17 mouse cellular contexts compared by ENCODE assay signal in the genomic region with DNA sequence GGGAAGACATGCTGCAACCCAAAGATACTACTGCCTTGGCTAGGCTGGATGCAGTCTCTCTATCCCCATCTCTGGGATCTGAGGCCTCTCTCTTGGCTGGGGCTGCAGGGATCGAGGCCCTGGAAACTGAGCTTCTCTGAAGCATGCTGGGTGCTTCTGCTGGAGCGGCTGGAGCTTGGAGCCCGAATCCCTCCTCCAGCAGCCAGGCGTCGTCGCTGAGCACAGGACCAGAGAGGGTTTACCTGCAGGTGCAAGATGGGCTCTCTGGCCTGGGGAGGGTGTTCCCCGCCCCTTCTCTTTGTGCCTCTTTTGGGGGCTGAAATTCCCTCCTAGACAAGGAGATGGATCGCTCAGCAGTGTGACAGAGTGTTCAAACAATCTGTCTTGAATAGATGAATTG. TPM values are rescaled to one million over a fixed set of nuclear protein-coding genes. Genes with fewer than 3 reads are reported as not detected.
DNase-seq lines count a peak whose midpoint lies in the region; ATAC-seq and TF ChIP-seq lines count a peak whose summit lies in the region.
"Had no signal": no experiment of that assay in that cellular context is flagged by ENCODE, and none has a peak within 500 bp of the region (broad histone marks: within the 10 kb centered on the region; RNA-seq: fewer than 3 reads in every experiment).

No protein-coding gene starts in this region.

- peak overlapping the region; percentile 65 for H3K4me3 ChIP-seq in cortical plate, adult 2 months (ENCODE audit: insufficient read depth, low read length)
- H3K4me3 ChIP-seq in forebrain, embryonic 12.5 days (replicated peaks): peak overlapping the region; percentile 57
- peak overlapping the region; percentile 56 for H3K4me3 ChIP-seq in hindbrain, embryonic 15.5 days
- H3K4me3 ChIP-seq in neural tube, embryonic 14.5 days (ENCODE audit: low read depth, low read length): peak overlapping the region; percentile 46
- H3K4me3 ChIP-seq: erythroblast, embryonic 14.5 days; kidney, embryonic 15.5 days; limb, embryonic 12.5 days had no signal

- 0 out of 2 replicates have a peak, but pooled peaks cover 2% of the 10 kb centered on the region for H3K4me1 ChIP-seq in cortical plate, adult 2 months (ENCODE audit: control insufficient read depth, insufficient read depth, low read length)
- H3K4me1 ChIP-seq in forebrain, embryonic 12.5 days: peaks cover 91% of the 10 kb centered on the region
- H3K4me1 ChIP-seq in hindbrain, embryonic 15.5 days (replicated peaks): peaks cover 87% of the 10 kb centered on the region
- H3K4me1 ChIP-seq in neural tube, embryonic 14.5 days (ENCODE audit: control insufficient read depth, insufficient read depth, low read length): peaks cover 33% of the 10 kb centered on the region

- no peak for TF ChIP-seq POLR2A in cortical plate, adult 2 months (IDR thresholded peaks at IDR 0.05; ENCODE audit: extremely low read depth, insufficient read depth, low read length)

- no peak for ATAC-seq in forebrain, embryonic 12.5 days (ENCODE audit: low FRiP score)
- ATAC-seq in hindbrain, embryonic 15.5 days (ENCODE audit: low FRiP score, low read depth): no peak
- no peak for ATAC-seq in neural tube, embryonic 14.5 days (ENCODE audit: low read depth)

- DNase-seq in right cerebral cortex, postnatal 14 days: no peak
- no peak for DNase-seq in heart, adult 8-10 months (ENCODE audit: low spot score)
- no peak for DNase-seq in right cerebral cortex, adult 2 months (ENCODE audit: low spot score in 2 of 2)
- DNase-seq: adrenal gland, adult 8-10 months; gastrocnemius, postnatal 10 days; thymus, postnatal 36 days had no signal

- 4% methylated on average over 8 of the region's 8 CpGs for WGBS in forebrain, embryonic 12.5 days
- 5% methylated on average over 8 of the region's 8 CpGs for WGBS in hindbrain, embryonic 15.5 days
- under 1% methylated on average over 8 of the region's 8 CpGs for WGBS in neural tube, embryonic 14.5 days

- H3K27me3 ChIP-seq in forebrain, embryonic 12.5 days: peaks cover 100% of the 10 kb centered on the region
- peaks cover 40% of the 10 kb centered on the region for H3K27me3 ChIP-seq in hindbrain, embryonic 15.5 days
- H3K27me3 ChIP-seq in neural tube, embryonic 14.5 days (ENCODE audit: control insufficient read depth, insufficient read depth, low read length): peaks cover 27% of the 10 kb centered on the region

- no peaks in the 10 kb centered on the region for H3K9me3 ChIP-seq in forebrain, embryonic 12.5 days
- H3K9me3 ChIP-seq in hindbrain, embryonic 15.5 days: no peaks in the 10 kb centered on the region
- no peaks in the 10 kb centered on the region for H3K9me3 ChIP-seq in neural tube, embryonic 14.5 days (ENCODE audit: control insufficient read depth, low read length)
- H3K9me3 ChIP-seq: kidney, embryonic 15.5 days; limb, embryonic 12.5 days had no signal

- H3K27ac ChIP-seq in cortical plate, adult 2 months (ENCODE audit: insufficient read depth, low read length): no peak overlapping the region
- peak overlapping the region; percentile 63 for H3K27ac ChIP-seq in forebrain, embryonic 12.5 days
- peak overlapping the region; percentile 65 for H3K27ac ChIP-seq in hindbrain, embryonic 15.5 days (replicated peaks)
- H3K27ac ChIP-seq in neural tube, embryonic 14.5 days (ENCODE audit: low read depth, low read length): peak overlapping the region; percentile 49; the same call in 1 of the 2 replicates
- H3K27ac ChIP-seq: kidney, embryonic 15.5 days; limb, embryonic 12.5 days; macrophage had no signal

- H3K9ac ChIP-seq in forebrain, embryonic 12.5 days: peak overlapping the region; percentile 71; the same call in 1 of the 2 replicates
- H3K9ac ChIP-seq in hindbrain, embryonic 15.5 days: peak overlapping the region; percentile 71
- peak overlapping the region; percentile 18; the same call in 1 of the 2 replicates for H3K9ac ChIP-seq in neural tube, embryonic 14.5 days (replicated peaks; ENCODE audit: low read depth, low read length)
- H3K9ac ChIP-seq: kidney, embryonic 15.5 days; limb, embryonic 12.5 days had no signal

- TF ChIP-seq CTCF in cortical plate, adult 2 months (IDR thresholded peaks at IDR 0.05; ENCODE audit: extremely low read depth, insufficient read depth, low read length): no peak

- H3K4me2 ChIP-seq in forebrain, embryonic 12.5 days: peak overlapping the region; percentile 81
- peak overlapping the region; percentile 78 for H3K4me2 ChIP-seq in hindbrain, embryonic 15.5 days
- peak overlapping the region; percentile 67 for H3K4me2 ChIP-seq in neural tube, embryonic 14.5 days (ENCODE audit: low read depth, low read length)
- H3K4me2 ChIP-seq: heart, embryonic 11.5 days; kidney, embryonic 15.5 days; limb, embryonic 12.5 days had no signal

- H3K36me3 ChIP-seq in forebrain, embryonic 12.5 days (replicated peaks): no peaks in the 10 kb centered on the region
- no peaks in the 10 kb centered on the region for H3K36me3 ChIP-seq in hindbrain, embryonic 15.5 days
- H3K36me3 ChIP-seq in neural tube, embryonic 14.5 days (ENCODE audit: control insufficient read depth, insufficient read depth, low read length): no peaks in the 10 kb centered on the region
- H3K36me3 ChIP-seq: kidney, embryonic 15.5 days; limb, embryonic 12.5 days had no signal

RNA-seq across cellular contexts. Expression of gene Grik3, which starts 2.6 kb away (rescaled TPM):
- 27.5 and 29.5 TPM in 2 replicates for polyA plus RNA-seq in cortical plate, adult 2 months (2012; rRNA removed)
- polyA plus RNA-seq in forebrain, embryonic 12.5 days (2016; fragmentation: Nextera tagmentation; extraction: Ambion mirVana): 2.8 and 4.2 TPM in 2 replicates
- polyA plus RNA-seq in hindbrain, embryonic 15.5 days (2015; fragmentation: Nextera tagmentation; extraction: Ambion mirVana): 5.4 and 5.5 TPM in 2 replicates
- polyA plus RNA-seq in neural tube, embryonic 14.5 days (2014; fragmentation: Nextera tagmentation; extraction: Ambion mirVana): 6.1 and 8.0 TPM in 2 replicates
- under 1 TPM; 0.20 to 0.47 (median 0.31) TPM for total RNA-seq in heart, adult 8-10 months (2022)
- total RNA-seq: common myeloid progenitor, adult 5-6 weeks had no signal
- polyA plus RNA-seq: erythroblast, embryonic 14.5 days; limb, embryonic 12.5 days; liver, embryonic 16.5 days; macrophage had no signal

Comparison
In these comparisons a context has a peak if more than half of its experiments do, and no peak if none do; other contexts are left out.
1. H3K9ac ChIP-seq: peak in every context shown above with its lines; median percentile 71 in forebrain, embryonic 12.5 days; 71 in hindbrain, embryonic 15.5 days; 18 in neural tube, embryonic 14.5 days.